17 mouse cellular contexts compared by ENCODE assay signal in the genomic region with DNA sequence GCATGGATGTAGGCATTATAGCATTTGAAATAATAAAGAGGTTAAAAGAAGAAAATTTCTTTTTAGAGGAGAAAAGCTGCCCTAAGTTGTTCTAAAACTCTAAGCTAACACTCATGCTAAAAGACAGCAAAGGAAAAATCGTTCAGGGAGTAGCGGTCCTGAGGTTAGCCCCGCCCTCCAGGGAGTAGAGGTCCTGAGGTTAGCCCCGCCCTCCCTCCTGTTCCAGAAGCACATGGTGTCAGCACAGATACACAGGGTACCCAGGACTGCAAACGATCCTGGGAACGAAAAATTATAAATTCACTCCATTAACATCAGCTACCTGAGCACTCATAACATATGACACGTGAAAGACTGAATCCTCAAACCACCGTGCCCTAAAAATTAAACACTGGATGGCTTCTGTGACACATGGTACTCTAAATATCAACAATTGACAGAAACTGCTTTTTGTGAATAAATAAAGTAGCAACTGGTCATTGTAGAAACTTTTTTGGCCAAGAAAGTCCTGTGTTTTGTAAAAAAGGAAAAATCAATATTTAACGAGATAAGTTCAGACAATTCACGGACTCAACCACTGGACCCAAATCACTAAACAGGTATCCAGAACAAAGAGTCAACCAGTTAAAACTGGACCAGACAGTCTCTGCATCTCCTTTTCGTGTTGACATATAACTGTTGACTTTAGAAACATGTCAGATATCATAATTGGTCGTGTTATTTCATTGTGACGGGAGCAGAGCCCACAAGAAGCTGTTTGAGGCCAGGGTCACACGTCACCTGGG. TPM values are rescaled to one million over a fixed set of nuclear protein-coding genes. Genes with fewer than 3 reads are reported as not detected.
DNase-seq lines count a peak whose midpoint lies in the region; ATAC-seq and TF ChIP-seq lines count a peak whose summit lies in the region.
"Had no signal": no experiment of that assay in that cellular context is flagged by ENCODE, and none has a peak within 500 bp of the region (broad histone marks: within the 10 kb centered on the region; RNA-seq: fewer than 3 reads in every experiment).

No protein-coding gene starts in this region.

- H3K9ac ChIP-seq in heart, embryonic 11.5 days (ENCODE audit: low read depth, low read length) = no peak overlapping the region
- H3K9ac ChIP-seq: embryonic facial prominence, embryonic 12.5 days; forebrain, embryonic 15.5 days; heart, embryonic 13.5 days; hindbrain, embryonic 15.5 days had no signal

- no peaks in the 10 kb centered on the region for H3K27me3 ChIP-seq in heart, embryonic 11.5 days (ENCODE audit: control insufficient read depth, insufficient read depth, low read length)
- no peaks in the 10 kb centered on the region for H3K27me3 ChIP-seq in myocyte (ENCODE audit: control insufficient read depth, insufficient read depth, insufficient read length)
- H3K27me3 ChIP-seq: CH12.LX; embryonic facial prominence, embryonic 12.5 days; forebrain, embryonic 15.5 days; heart, embryonic 13.5 days; hindbrain, embryonic 15.5 days had no signal

- no peak for ATAC-seq in heart, embryonic 11.5 days (replicated peaks; ENCODE audit: insufficient number of reproducible peaks, low FRiP score, low TSS enrichment)
- no peak for ATAC-seq in megakaryocyte-erythroid progenitor cell, adult 5-6 weeks (replicated peaks; ENCODE audit: low FRiP score, low TSS enrichment, poor library complexity, severe bottlenecking)
- ATAC-seq: forebrain, embryonic 15.5 days had no signal

- H3ac ChIP-seq in myocyte (ENCODE audit: control insufficient read depth, insufficient read length) = no peak overlapping the region

- peak; percentile 86 for DNase-seq in heart, adult 11 months
- peak; percentile 51 for DNase-seq in ES-CJ7 (ENCODE audit: low read depth, low spot score)
- peak; percentile 73 for DNase-seq in ZHBTc4 (ENCODE audit: low read depth, low spot score)
- DNase-seq in layer of hippocampus, adult 18-20 months (ENCODE audit: low spot score in 2 of 2) = no peak
- DNase-seq: adrenal gland, postnatal 10 days; cerebellum, adult 18-20 months; cerebellum, postnatal 10 days; gastrocnemius, postnatal 10 days; heart, postnatal 36 days had no signal

- H3K9me3 ChIP-seq in heart, embryonic 11.5 days (replicated peaks; ENCODE audit: control insufficient read depth, low read length) = no peaks in the 10 kb centered on the region
- H3K9me3 ChIP-seq: embryonic facial prominence, embryonic 12.5 days; forebrain, embryonic 15.5 days; heart, embryonic 13.5 days; hindbrain, embryonic 15.5 days had no signal

- H3K4me2 ChIP-seq in heart, embryonic 11.5 days = no peak overlapping the region
- H3K4me2 ChIP-seq in myocyte (ENCODE audit: low read depth) = peak overlapping the region; percentile 70
- H3K4me2 ChIP-seq: embryonic facial prominence, embryonic 12.5 days; forebrain, embryonic 15.5 days; heart, embryonic 13.5 days; hindbrain, embryonic 15.5 days had no signal

- H3K4me1 ChIP-seq in heart, embryonic 11.5 days (ENCODE audit: control insufficient read depth, insufficient read depth, low read length) = no peaks in the 10 kb centered on the region
- H3K4me1 ChIP-seq: embryonic facial prominence, embryonic 12.5 days; forebrain, embryonic 15.5 days; hindbrain, embryonic 15.5 days had no signal

- no peak overlapping the region for H3K4me3 ChIP-seq in heart, embryonic 11.5 days (ENCODE audit: low read depth, low read length)
- H3K4me3 ChIP-seq in myocyte = no peak overlapping the region
- H3K4me3 ChIP-seq: embryonic facial prominence, embryonic 12.5 days; forebrain, embryonic 15.5 days; heart, embryonic 13.5 days; hindbrain, embryonic 15.5 days had no signal

- TF ChIP-seq POLR2A in myocyte (IDR thresholded peaks at IDR 0.05; ENCODE audit: insufficient read length, low read depth) = no peak

- 92% methylated on average over 14 of the region's 14 CpGs for WGBS in heart, embryonic 11.5 days (ENCODE audit: insufficient replicate concordance)

- H3K36me3 ChIP-seq in heart, embryonic 11.5 days (ENCODE audit: control insufficient read depth, insufficient read depth, low read length) = peaks cover 7% of the 10 kb centered on the region
- peaks cover 69% of the 10 kb centered on the region for H3K36me3 ChIP-seq in myocyte (ENCODE audit: control insufficient read depth, insufficient read depth)

- H3K27ac ChIP-seq in heart, embryonic 11.5 days (ENCODE audit: low read depth, low read length) = no peak overlapping the region
- H3K27ac ChIP-seq: embryonic facial prominence, embryonic 12.5 days; forebrain, embryonic 15.5 days; heart, embryonic 13.5 days; hindbrain, embryonic 15.5 days had no signal

- H3K79me2 ChIP-seq in myocyte (ENCODE audit: control insufficient read depth, insufficient read depth) = peaks cover 47% of the 10 kb centered on the region

TF ChIP-seq in myocyte, 11 proteins besides CTCF, POLR2A, EP300 and RAD21:
- no peak for TF ChIP-seq POLR2AphosphoS2 (IDR thresholded peaks at IDR 0.05; ENCODE audit: insufficient read length, low read depth)
- TF ChIP-seq E2F4 (IDR thresholded peaks at IDR 0.05; ENCODE audit: insufficient read depth) = no peak
- TF ChIP-seq REST (IDR thresholded peaks at IDR 0.05; ENCODE audit: insufficient read depth, insufficient read length) = no peak
- TF ChIP-seq USF1 (IDR thresholded peaks at IDR 0.05; ENCODE audit: low read depth) = no peak
- no peak for TF ChIP-seq MAX (IDR thresholded peaks at IDR 0.05; ENCODE audit: low read depth)
- TF ChIP-seq TCF3 (IDR thresholded peaks at IDR 0.05; ENCODE audit: insufficient read length, low read depth) = no peak
- TF ChIP-seq CEBPB (IDR thresholded peaks at IDR 0.05; ENCODE audit: insufficient read depth, poor library complexity, severe bottlenecking) = no peak
- no peak for TF ChIP-seq MYOG (IDR thresholded peaks at IDR 0.05; ENCODE audit: control insufficient read depth in 1 of 3, insufficient read depth in 1 of 3, insufficient read length in 2 of 3, low read depth in 2 of 3)
- TF ChIP-seq SRF (IDR thresholded peaks at IDR 0.05; ENCODE audit: control insufficient read depth, insufficient read length, low read depth) = no peak
- TF ChIP-seq TCF12 (IDR thresholded peaks at IDR 0.05; ENCODE audit: insufficient read depth, poor library complexity, severe bottlenecking) = no peak
- no peak for TF ChIP-seq MYOD1 (IDR thresholded peaks at IDR 0.05; ENCODE audit: control insufficient read depth in 1 of 3, insufficient read length in 2 of 3, low read depth in 2 of 3)

RNA-seq across cellular contexts. Expression of gene Got1, which starts 13.8 kb away (rescaled TPM):
- 134 and 158 TPM in 2 replicates for polyA plus RNA-seq in heart, embryonic 11.5 days (2014; fragmentation: Nextera tagmentation; extraction: Ambion mirVana)
- 196 TPM for polyA plus RNA-seq in myocyte (2012; fragmentation: generic; extraction: Trizol)
- total RNA-seq in megakaryocyte-erythroid progenitor cell, adult 5-6 weeks (2014; fragmentation: Nextera tagmentation) = 24.4 and 26.2 TPM in 2 replicates
- 15.8 and 18.5 TPM in 2 replicates for total RNA-seq in megakaryocyte-erythroid progenitor cell, adult 5-6 weeks (2017)
- total RNA-seq in layer of hippocampus, adult 18-20 months (2021) = 100 to 1,000 TPM; 374 to 381 TPM

Comparison
In these comparisons a context has a peak if more than half of its experiments do, and no peak if none do; other contexts are left out.
1. DNase-seq: peak in heart, adult 11 months (single experiment), ES-CJ7 (single experiment) and ZHBTc4 (single experiment); none in layer of hippocampus, adult 18-20 months (0 of 2).
2. RNA of gene Got1, which starts 13.8 kb away (total RNA-seq): 374 to 381 TPM in layer of hippocampus, adult 18-20 months; 15.8 to 26.2 TPM in megakaryocyte-erythroid progenitor cell, adult 5-6 weeks; every median in the first group is over 10 times any median in the second.